Mouse (Mus musculus) midbrain, embryonic 14.5 days (tissue): Measurements from ENCODE around the gene Zfp36. TPM values are rescaled to one million over a fixed set of nuclear protein-coding genes. Genes with fewer than 3 reads are reported as not detected.

Experiments
- ATAC-seq: fragments of 200-750 bp; cut with Nextera tagmentation; 2 replicates; pipeline ENCODE4 v1.8.0; 2017; ENCODE audit warnings: moderate number of reproducible peaks, moderate library complexity; ENCODE audit not compliant: low FRiP score, low TSS enrichment
- DNase-seq: peaks from one replicate; pipeline ENCODE4 v3.0.0-alpha.2; 2015
- H3K27ac ChIP-seq: fragments of 300-500 bp; sonication (generic); replicated peaks from 2 replicates; pipeline ENCODE4 v1.5.1; 2014; ENCODE audit warnings: mild to moderate bottlenecking, low read depth, low read length, moderate library complexity
- H3K27me3 ChIP-seq: fragments of 300-500 bp; sonication (generic); 2 replicates; pipeline ENCODE4 v1.6.1; 2014; ENCODE audit warnings: low read length, control low read depth, mixed read lengths; ENCODE audit not compliant: control insufficient read depth, insufficient read depth
- H3K36me3 ChIP-seq: fragments of 300-500 bp; sonication (generic); 2 replicates; pipeline ENCODE4 v1.6.1; 2014; ENCODE audit warnings: low read length, control low read depth; ENCODE audit not compliant: control insufficient read depth, insufficient read depth
- H3K4me1 ChIP-seq: fragments of 300-500 bp; sonication (generic); 2 replicates; pipeline ENCODE4 v1.6.1; 2014; ENCODE audit warnings: mild to moderate bottlenecking, antibody characterized with exemption, low read length, control low read depth; ENCODE audit not compliant: control insufficient read depth, insufficient read depth
- H3K4me2 ChIP-seq: fragments of 300-500 bp; sonication (generic); 2 replicates; pipeline ENCODE4 v1.6.1; 2014; ENCODE audit warnings: mild to moderate bottlenecking, low read length, moderate library complexity
- H3K4me3 ChIP-seq: fragments of 300-500 bp; sonication (generic); replicated peaks from 2 replicates; pipeline ENCODE4 v1.5.1; 2014; ENCODE audit warnings: low read depth, low read length
- H3K9ac ChIP-seq: fragments of 300-500 bp; sonication (generic); replicated peaks from 2 replicates; pipeline ENCODE4 v1.6.1; 2014; ENCODE audit warnings: mild to moderate bottlenecking, low read length, moderate library complexity
- H3K9me3 ChIP-seq: fragments of 300-500 bp; sonication (generic); 2 replicates; pipeline ENCODE4 v1.6.1; 2016; ENCODE audit warnings: low read length, control low read depth, mixed read lengths; ENCODE audit not compliant: control insufficient read depth
- WGBS: fragments of 180-500 bp; shearing (Covaris S2); extraction: QIAGEN DNeasy Blood & Tissue Kit; methylation state at CpG from one replicate; pipeline ENCODE4 v1.1.7; 2014; 5-methylcytosine and 5-hydroxymethylcytosine counted together
- polyA plus RNA-seq: library from polyadenylated mRNA; unstranded; fragments of >200 nt; fragmentation: Nextera tagmentation; extraction: Ambion mirVana; gene quantifications from 2 replicates; pipeline ENCODE4 v1.2.1, GENCODE M21; 2014

Zfp36 gene
- polyA plus RNA-seq: 1.8 and 3.4 TPM in 2 replicates

DNA sequence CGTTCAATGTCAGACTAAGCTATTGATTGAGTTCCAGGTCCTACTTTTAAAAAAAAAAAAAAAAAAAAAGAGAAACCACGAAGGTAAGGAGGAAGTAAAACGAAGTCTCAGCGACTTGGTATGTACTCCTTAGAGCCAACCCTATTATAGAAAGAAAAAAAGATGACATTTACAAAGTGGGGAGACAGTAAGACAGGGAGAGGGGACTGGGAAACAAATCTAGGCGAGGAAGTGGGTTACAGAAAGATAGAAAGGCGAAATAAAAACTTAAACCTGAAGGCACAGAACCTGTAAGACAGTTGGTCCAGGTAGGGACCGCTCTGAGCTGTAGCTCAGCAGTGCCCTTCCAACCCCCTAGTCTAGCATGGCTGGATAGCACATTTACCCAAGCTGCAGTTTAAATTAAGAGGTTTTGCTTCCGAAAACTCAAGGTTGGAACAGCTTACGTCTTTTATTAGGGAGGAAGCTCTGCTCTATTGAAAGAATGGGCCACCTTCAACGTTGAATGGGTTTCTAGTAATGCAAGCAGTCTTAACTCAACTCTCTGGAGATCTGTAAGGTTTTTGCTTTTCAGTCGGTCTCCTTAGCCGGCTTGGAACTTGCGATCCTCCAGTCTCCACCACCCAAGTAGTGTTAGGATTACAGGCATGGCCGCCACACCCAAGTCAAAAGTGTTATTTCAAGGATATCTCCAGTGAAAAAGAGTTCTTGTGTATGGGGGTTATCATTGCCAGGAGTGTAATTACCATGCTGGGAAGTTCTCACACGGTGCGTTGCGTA is at the start of gene Zfp36:
TSS of gene Zfp36 (minus strand) at position 17 of the 780 bp plus-strand sequence.
- peak within 1 kb of the TSS; percentile 73 for H3K4me2 ChIP-seq
- no peak for DNase-seq

DNA sequence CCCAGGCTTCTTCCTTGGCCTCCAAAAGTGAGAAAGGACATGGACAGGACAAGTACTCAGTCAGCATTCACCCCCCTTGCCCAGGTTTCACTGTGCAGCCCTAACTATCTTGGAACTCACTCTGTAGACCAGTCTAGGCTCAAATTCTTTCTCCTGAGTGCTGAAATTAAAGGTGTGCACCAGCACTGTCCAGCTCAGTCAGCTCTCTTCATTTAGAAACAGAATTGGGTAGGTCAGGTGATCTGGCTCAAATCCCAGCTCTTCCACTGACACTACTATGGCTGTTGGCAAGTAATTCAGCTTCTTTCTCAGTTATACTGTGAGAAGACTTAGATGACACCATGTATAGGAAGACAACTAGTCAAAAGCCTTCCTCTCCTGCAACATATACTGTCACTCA is 47.7 kb upstream of the Zfp36 start:
- no peaks in the 10 kb centered on the region for H3K27me3 ChIP-seq
- H3K4me3 ChIP-seq: no peak overlapping the region
- no peak overlapping the region for H3K9ac ChIP-seq
- H3K36me3 ChIP-seq: peaks cover 20% of the 10 kb centered on the region
- no peaks in the 10 kb centered on the region; the same call in 1 of the 2 replicates for H3K4me1 ChIP-seq
- no peak overlapping the region for H3K27ac ChIP-seq
- ATAC-seq (no peak), DNase-seq (no peak)
- H3K4me2 ChIP-seq: no peak overlapping the region
- no peaks in the 10 kb centered on the region for H3K9me3 ChIP-seq

More for the DNA sequence above, at the start of gene Zfp36:
- H3K36me3 ChIP-seq: peaks cover 3% of the 10 kb centered on the region; the same call in 1 of the 2 replicates
- H3K9ac ChIP-seq: peak within 1 kb of the TSS; percentile 66
- H3K4me1 ChIP-seq: peaks cover 29% of the 10 kb centered on the region
- ATAC-seq: no peak
- peak within 1 kb of the TSS; percentile 45 for H3K4me3 ChIP-seq
- H3K27me3 ChIP-seq: no peaks in the 10 kb centered on the region
- no peaks in the 10 kb centered on the region for H3K9me3 ChIP-seq
- 54% methylated on average over 17 of the region's 17 CpGs for whole genome bisulfite sequencing
- H3K27ac ChIP-seq: peak within 1 kb of the TSS; percentile 52

DNA sequence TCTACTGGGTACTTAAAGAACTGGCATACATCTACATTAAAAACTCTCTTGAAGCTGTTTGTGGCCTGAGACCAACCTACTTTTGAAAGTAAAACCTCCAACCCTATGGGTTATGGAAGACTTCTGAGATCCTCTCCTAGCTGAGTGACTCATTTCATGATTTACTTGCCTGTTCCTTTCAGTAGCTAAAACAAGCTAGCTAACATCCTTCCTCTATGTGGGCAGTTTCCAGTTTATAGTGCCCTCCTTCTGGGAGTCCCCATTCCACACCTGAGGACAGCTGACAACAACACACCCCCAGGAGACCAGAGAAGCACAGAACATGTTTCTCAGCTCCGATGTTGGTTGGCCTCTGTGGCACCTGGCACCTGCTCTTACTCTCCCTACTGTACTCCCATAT is 43.0 kb upstream of the Zfp36 start:
- H3K27me3 ChIP-seq: no peaks in the 10 kb centered on the region
- H3K36me3 ChIP-seq: peaks cover 58% of the 10 kb centered on the region
- no peaks in the 10 kb centered on the region for H3K4me1 ChIP-seq
- no peak overlapping the region for H3K4me2 ChIP-seq
- no peak for ATAC-seq
- H3K27ac ChIP-seq: no peak overlapping the region
- DNase-seq: no peak
- H3K9me3 ChIP-seq: no peaks in the 10 kb centered on the region
- no peak overlapping the region for H3K4me3 ChIP-seq
- no peak overlapping the region for H3K9ac ChIP-seq
- 100% methylated on average over 1 of the region's 1 CpGs for WGBS

DNA sequence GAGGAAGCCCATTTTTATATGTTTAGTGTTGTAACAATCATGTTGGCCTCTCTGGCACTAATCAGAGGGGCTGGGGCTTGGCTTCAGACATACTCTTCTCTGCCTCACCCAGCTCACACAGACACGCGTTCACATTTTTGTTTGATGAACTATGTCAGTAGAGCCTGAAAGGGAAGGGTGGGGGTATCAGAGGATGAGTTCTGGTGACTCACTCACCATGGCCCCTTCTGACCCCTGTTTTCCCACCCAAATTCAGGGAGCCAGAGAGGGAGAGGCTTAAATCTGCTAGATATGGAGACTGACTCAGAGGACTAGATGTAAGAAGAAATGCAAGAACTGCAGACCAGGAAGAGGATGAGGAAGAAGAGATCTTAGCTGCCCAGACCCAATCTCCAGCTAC is 39.4 kb upstream of the Zfp36 start:
- no peak overlapping the region for H3K4me3 ChIP-seq
- no peak overlapping the region for H3K27ac ChIP-seq
- no peak for ATAC-seq
- peaks cover 87% of the 10 kb centered on the region for H3K36me3 ChIP-seq
- no peaks in the 10 kb centered on the region for H3K27me3 ChIP-seq
- no peaks in the 10 kb centered on the region for H3K9me3 ChIP-seq
- no peaks in the 10 kb centered on the region for H3K4me1 ChIP-seq
- no peak for DNase-seq
- WGBS: 100% methylated on average over 2 of the region's 2 CpGs
- no peak overlapping the region for H3K4me2 ChIP-seq
- no peak overlapping the region for H3K9ac ChIP-seq

DNA sequence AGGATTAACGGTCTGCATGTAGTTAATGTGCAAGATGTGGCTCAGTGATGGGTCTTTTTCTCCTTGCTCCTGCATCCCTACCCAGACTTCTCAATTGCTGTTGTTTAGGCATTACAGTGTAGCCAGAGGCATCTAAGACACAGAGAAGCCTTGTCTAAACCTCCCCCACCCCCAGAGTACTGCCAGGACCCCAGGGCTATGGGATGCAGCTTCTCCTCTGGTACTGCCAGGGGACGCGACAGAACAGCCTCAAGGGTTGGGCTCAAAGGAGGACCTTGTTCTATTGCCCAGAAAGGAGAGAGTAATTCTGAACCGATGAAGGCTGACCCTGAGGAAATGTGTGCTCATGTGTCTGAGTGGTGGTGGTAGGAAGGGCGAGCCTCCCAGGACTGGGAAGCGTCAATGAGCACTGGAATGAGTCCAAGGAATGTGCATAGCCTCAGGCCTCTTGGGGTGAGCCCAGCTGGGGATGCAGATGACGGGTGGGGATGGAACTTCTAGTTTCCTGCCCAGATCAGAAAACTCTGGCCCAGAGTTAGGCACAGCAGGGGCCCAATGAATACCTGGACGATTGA is 38.1 kb upstream of the Zfp36 start:
- no peak overlapping the region for H3K4me3 ChIP-seq
- no peak for DNase-seq
- no peak overlapping the region for H3K4me2 ChIP-seq
- H3K9me3 ChIP-seq: no peaks in the 10 kb centered on the region
- H3K27ac ChIP-seq: no peak overlapping the region
- H3K9ac ChIP-seq: no peak overlapping the region
- no peak for ATAC-seq
- no peaks in the 10 kb centered on the region for H3K27me3 ChIP-seq
- peaks cover 92% of the 10 kb centered on the region for H3K36me3 ChIP-seq
- no peaks in the 10 kb centered on the region for H3K4me1 ChIP-seq
- 87% methylated on average over 8 of the region's 8 CpGs for WGBS

DNA sequence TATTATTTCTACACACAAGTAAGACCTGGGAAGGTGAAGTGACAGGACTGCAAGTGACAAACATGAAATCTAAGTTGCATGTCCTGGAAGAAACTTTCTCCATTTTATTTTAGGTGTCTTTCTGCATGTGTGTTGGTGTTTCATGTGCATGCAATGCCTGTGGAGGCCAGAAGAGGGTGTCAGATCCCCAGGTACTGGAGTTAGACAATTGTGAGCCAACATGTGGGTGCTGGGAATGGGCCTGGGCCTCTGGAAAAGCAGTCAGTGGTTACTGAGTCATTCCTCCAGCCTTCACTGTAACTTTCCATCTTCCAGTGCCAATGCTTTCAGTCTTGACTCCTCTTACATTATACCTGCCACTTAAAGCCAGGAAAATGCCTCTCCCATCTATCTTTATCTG is 37.3 kb upstream of the Zfp36 start:
- Histone ChIP-seq H3K36me3 (peaks cover 92% of the 10 kb centered on the region), H3K4me2 (no peak overlapping the region)

DNA sequence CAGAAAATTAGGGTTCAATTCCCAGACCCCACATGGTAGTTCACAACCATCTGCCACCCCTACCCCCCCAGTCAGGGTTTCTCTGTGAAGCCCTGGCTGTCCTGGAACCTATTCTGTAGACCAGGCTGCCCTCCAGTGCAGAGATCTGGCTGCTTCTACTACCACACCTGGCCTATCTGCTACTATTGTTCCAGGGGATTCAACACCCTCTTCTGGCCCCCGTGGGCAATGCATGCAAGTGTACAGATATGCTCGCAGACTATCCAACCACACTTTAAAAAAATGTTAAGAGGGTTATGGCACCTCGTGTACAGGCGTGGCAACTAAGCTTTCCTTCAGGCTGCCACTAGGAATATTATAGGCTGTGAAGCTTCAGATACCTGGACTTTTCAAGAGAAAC is 32.8 kb upstream of the Zfp36 start:
- no peaks in the 10 kb centered on the region for H3K9me3 ChIP-seq
- WGBS: 89% methylated on average over 4 of the region's 4 CpGs
- H3K4me3 ChIP-seq: no peak overlapping the region
- no peak overlapping the region for H3K9ac ChIP-seq
- peaks cover 81% of the 10 kb centered on the region for H3K36me3 ChIP-seq
- no peak overlapping the region for H3K4me2 ChIP-seq
- DNase-seq (peak; percentile 4), ATAC-seq (no peak)
- no peak overlapping the region for H3K27ac ChIP-seq
- no peaks in the 10 kb centered on the region for H3K27me3 ChIP-seq
- no peaks in the 10 kb centered on the region for H3K4me1 ChIP-seq

More for the DNA sequence above, 37.3 kb upstream of the Zfp36 start:
- H3K4me1 ChIP-seq: no peaks in the 10 kb centered on the region
- H3K27ac ChIP-seq: no peak overlapping the region
- H3K27me3 ChIP-seq: no peaks in the 10 kb centered on the region
- no peaks in the 10 kb centered on the region for H3K9me3 ChIP-seq
- no peak overlapping the region for H3K4me3 ChIP-seq
- ATAC-seq (no peak), DNase-seq (no peak)
- no peak overlapping the region for H3K9ac ChIP-seq

DNA sequence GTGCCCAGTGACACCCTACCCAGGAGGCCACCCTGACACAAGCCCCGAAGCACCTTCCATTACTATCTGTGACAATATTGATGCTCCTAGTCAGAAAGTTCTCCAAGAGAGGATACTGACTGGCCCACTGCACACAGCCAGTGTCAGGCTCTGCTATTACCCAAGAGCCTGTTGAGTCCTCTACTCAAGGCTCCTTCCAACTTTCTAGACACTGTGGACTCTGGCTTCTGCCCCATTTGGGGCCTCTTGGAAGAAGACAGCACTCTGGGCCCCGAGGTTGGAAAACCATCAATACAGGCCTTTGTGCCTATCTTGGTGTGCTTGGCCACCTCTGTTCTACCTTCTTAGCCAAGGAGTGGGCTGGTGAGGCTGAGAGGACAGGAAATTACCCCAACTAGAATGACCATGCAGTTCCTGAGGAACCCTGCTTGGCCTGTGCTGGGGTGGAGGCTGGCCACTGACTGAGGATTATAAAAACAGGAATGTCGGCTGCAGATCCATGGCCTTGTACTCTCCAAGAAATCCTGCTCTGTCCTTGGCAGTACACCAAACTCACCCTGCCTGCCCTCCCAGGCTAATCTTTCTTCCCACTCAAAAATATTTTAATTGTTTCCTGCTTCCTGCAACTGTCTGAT is 30.9 kb upstream of the Zfp36 start:
- ATAC-seq: no peak
- H3K4me3 ChIP-seq: no peak overlapping the region
- no peaks in the 10 kb centered on the region for H3K9me3 ChIP-seq
- no peak overlapping the region for H3K4me2 ChIP-seq
- no peaks in the 10 kb centered on the region for H3K4me1 ChIP-seq
- no peak for DNase-seq
- H3K27me3 ChIP-seq: no peaks in the 10 kb centered on the region
- peaks cover 82% of the 10 kb centered on the region for H3K36me3 ChIP-seq
- H3K27ac ChIP-seq: no peak overlapping the region
- 95% methylated on average over 3 of the region's 3 CpGs for WGBS
- H3K9ac ChIP-seq: no peak overlapping the region
